Mouse (Mus musculus): Measurements from ENCODE around the gene 2010111I01Rik. TPM values are rescaled to one million over a fixed set of nuclear protein-coding genes. Genes with fewer than 3 reads are reported as not detected.

Gene 2010111I01Rik
- polyA plus RNA-seq, 1 experiment = 63.6 TPM

- TF ChIP-seq CTCF (IDR thresholded peaks at IDR 0.05; ENCODE audit: low read depth, low read length) (no peak), POLR2A (IDR thresholded peaks at IDR 0.05; ENCODE audit: insufficient read depth, low read length) (no peak), EP300 (IDR thresholded peaks at IDR 0.05; ENCODE audit: insufficient read depth, low read depth, low read length) (no peak)
- H3K9ac ChIP-seq (ENCODE audit: low read depth, poor library complexity, severe bottlenecking) = no peak overlapping the region
- H3K27me3 ChIP-seq (ENCODE audit: control insufficient read depth, insufficient read depth, low read length, poor library complexity, severe bottlenecking) = no peaks in the 10 kb centered on the region
Measured at GRCm38 (mm10) chr13:63068371-63069136, 103.9 kb downstream of the 2010111I01Rik start.

GRCm38 (mm10) chr13:63071874-63072273 is 107.2 kb downstream of the 2010111I01Rik start:
- H3K9me3 ChIP-seq (replicated peaks; ENCODE audit: control insufficient read depth, insufficient read depth, low read length, poor library complexity, severe bottlenecking) = no peaks in the 10 kb centered on the region
- no peaks in the 10 kb centered on the region for H3K36me3 ChIP-seq (ENCODE audit: control insufficient read depth, insufficient read depth, low read length, poor library complexity, severe bottlenecking)
- no peaks in the 10 kb centered on the region for H3K27me3 ChIP-seq (ENCODE audit: control insufficient read depth, insufficient read depth, low read length, poor library complexity, severe bottlenecking)
- no peaks in the 10 kb centered on the region for H3K4me1 ChIP-seq (ENCODE audit: control insufficient read depth, insufficient read depth, low read length)
- H3K27ac ChIP-seq (ENCODE audit: insufficient read depth, low read length) = no peak overlapping the region
- no peak for TF ChIP-seq CTCF (IDR thresholded peaks at IDR 0.05; ENCODE audit: low read depth, low read length)
- no peak for TF ChIP-seq EP300 (IDR thresholded peaks at IDR 0.05; ENCODE audit: insufficient read depth, low read depth, low read length)
- no peak for TF ChIP-seq POLR2A (IDR thresholded peaks at IDR 0.05; ENCODE audit: insufficient read depth, low read length)
- H3K9ac ChIP-seq (ENCODE audit: low read depth, poor library complexity, severe bottlenecking) = no peak overlapping the region
- H3K4me3 ChIP-seq (ENCODE audit: low read depth, low read length) = no peak overlapping the region

More at GRCm38 (mm10) chr13:63068371-63069136, 103.9 kb downstream of the 2010111I01Rik start:
- Histone ChIP-seq H3K27ac (ENCODE audit: insufficient read depth, low read length) (no peak overlapping the region), H3K36me3 (ENCODE audit: control insufficient read depth, insufficient read depth, low read length, poor library complexity, severe bottlenecking) (no peaks in the 10 kb centered on the region), H3K9me3 (replicated peaks; ENCODE audit: control insufficient read depth, insufficient read depth, low read length, poor library complexity, severe bottlenecking) (no peaks in the 10 kb centered on the region), H3K4me3 (ENCODE audit: low read depth, low read length) (no peak overlapping the region), H3K4me1 (ENCODE audit: control insufficient read depth, insufficient read depth, low read length) (no peaks in the 10 kb centered on the region)

GRCm38 (mm10) chr13:63072376-63072775 is 107.7 kb downstream of the 2010111I01Rik start:
- no peaks in the 10 kb centered on the region for H3K36me3 ChIP-seq (ENCODE audit: control insufficient read depth, insufficient read depth, low read length, poor library complexity, severe bottlenecking)
- no peak overlapping the region for H3K9ac ChIP-seq (ENCODE audit: low read depth, poor library complexity, severe bottlenecking)
- no peak overlapping the region; the same call in 1 of the 2 replicates for H3K27ac ChIP-seq (ENCODE audit: insufficient read depth, low read length)
- no peak overlapping the region for H3K4me3 ChIP-seq (ENCODE audit: low read depth, low read length)
- no peaks in the 10 kb centered on the region for H3K9me3 ChIP-seq (replicated peaks; ENCODE audit: control insufficient read depth, insufficient read depth, low read length, poor library complexity, severe bottlenecking)
- H3K27me3 ChIP-seq (ENCODE audit: control insufficient read depth, insufficient read depth, low read length, poor library complexity, severe bottlenecking) = no peaks in the 10 kb centered on the region
- no peaks in the 10 kb centered on the region for H3K4me1 ChIP-seq (ENCODE audit: control insufficient read depth, insufficient read depth, low read length)
- no peak for TF ChIP-seq CTCF (IDR thresholded peaks at IDR 0.05; ENCODE audit: low read depth, low read length)
- peak; percentile 65; the same call in 1 of the 2 replicates for TF ChIP-seq EP300 (IDR thresholded peaks at IDR 0.05; ENCODE audit: insufficient read depth, low read depth, low read length)

- no peaks in the 10 kb centered on the region for H3K27me3 ChIP-seq (ENCODE audit: control insufficient read depth, insufficient read depth, low read length, poor library complexity, severe bottlenecking)
- H3K9ac ChIP-seq (ENCODE audit: low read depth, poor library complexity, severe bottlenecking) = no peak overlapping the region
- no peaks in the 10 kb centered on the region for H3K36me3 ChIP-seq (ENCODE audit: control insufficient read depth, insufficient read depth, low read length, poor library complexity, severe bottlenecking)
- H3K27ac ChIP-seq (ENCODE audit: insufficient read depth, low read length) = no peak overlapping the region
- H3K9me3 ChIP-seq (replicated peaks; ENCODE audit: control insufficient read depth, insufficient read depth, low read length, poor library complexity, severe bottlenecking) = no peaks in the 10 kb centered on the region
- H3K4me1 ChIP-seq (ENCODE audit: control insufficient read depth, insufficient read depth, low read length) = no peaks in the 10 kb centered on the region
- H3K4me3 ChIP-seq (ENCODE audit: low read depth, low read length) = no peak overlapping the region
- TF ChIP-seq POLR2A (IDR thresholded peaks at IDR 0.05; ENCODE audit: insufficient read depth, low read length) (no peak), CTCF (IDR thresholded peaks at IDR 0.05; ENCODE audit: low read depth, low read length) (no peak), EP300 (IDR thresholded peaks at IDR 0.05; ENCODE audit: insufficient read depth, low read depth, low read length) (no peak)
Measured at GRCm38 (mm10) chr13:63073911-63074675, 109.4 kb downstream of the 2010111I01Rik start.

GRCm38 (mm10) chr13:63074676-63074991 is 109.9 kb downstream of the 2010111I01Rik start:
- no peak for TF ChIP-seq POLR2A (IDR thresholded peaks at IDR 0.05; ENCODE audit: insufficient read depth, low read length)
- no peak for TF ChIP-seq CTCF (IDR thresholded peaks at IDR 0.05; ENCODE audit: low read depth, low read length)
- no peaks in the 10 kb centered on the region for H3K9me3 ChIP-seq (replicated peaks; ENCODE audit: control insufficient read depth, insufficient read depth, low read length, poor library complexity, severe bottlenecking)

GRCm38 (mm10) chr13:63075331-63075855 is 110.7 kb downstream of the 2010111I01Rik start:
- no peaks in the 10 kb centered on the region for H3K4me1 ChIP-seq (ENCODE audit: control insufficient read depth, insufficient read depth, low read length)
- H3K27ac ChIP-seq (ENCODE audit: insufficient read depth, low read length) = no peak overlapping the region
- H3K9me3 ChIP-seq (replicated peaks; ENCODE audit: control insufficient read depth, insufficient read depth, low read length, poor library complexity, severe bottlenecking) = no peaks in the 10 kb centered on the region
- no peak overlapping the region for H3K9ac ChIP-seq (ENCODE audit: low read depth, poor library complexity, severe bottlenecking)
- no peaks in the 10 kb centered on the region for H3K27me3 ChIP-seq (ENCODE audit: control insufficient read depth, insufficient read depth, low read length, poor library complexity, severe bottlenecking)
- H3K36me3 ChIP-seq (ENCODE audit: control insufficient read depth, insufficient read depth, low read length, poor library complexity, severe bottlenecking) = no peaks in the 10 kb centered on the region
- TF ChIP-seq CTCF (IDR thresholded peaks at IDR 0.05; ENCODE audit: low read depth, low read length) (no peak), POLR2A (IDR thresholded peaks at IDR 0.05; ENCODE audit: insufficient read depth, low read length) (no peak), EP300 (IDR thresholded peaks at IDR 0.05; ENCODE audit: insufficient read depth, low read depth, low read length) (no peak)
- no peak overlapping the region for H3K4me3 ChIP-seq (ENCODE audit: low read depth, low read length)

More at GRCm38 (mm10) chr13:63074676-63074991, 109.9 kb downstream of the 2010111I01Rik start:
- Histone ChIP-seq H3K27me3 (ENCODE audit: control insufficient read depth, insufficient read depth, low read length, poor library complexity, severe bottlenecking) (no peaks in the 10 kb centered on the region), H3K9ac (ENCODE audit: low read depth, poor library complexity, severe bottlenecking) (no peak overlapping the region), H3K4me3 (ENCODE audit: low read depth, low read length) (no peak overlapping the region), H3K27ac (ENCODE audit: insufficient read depth, low read length) (no peak overlapping the region), H3K36me3 (ENCODE audit: control insufficient read depth, insufficient read depth, low read length, poor library complexity, severe bottlenecking) (no peaks in the 10 kb centered on the region), H3K4me1 (ENCODE audit: control insufficient read depth, insufficient read depth, low read length) (no peaks in the 10 kb centered on the region)
